Mouse (Mus musculus) kidney, adult 2 months (tissue): ENCODE results near the gene Znrf2.

Experiments used
- CTCF ChIP-seq: fragments of 200-500 bp; conservative IDR thresholded peaks from 2 replicates; pipeline ENCODE4 v1.5.1; 2011; ENCODE audit warnings: low read depth, mild to moderate bottlenecking, control low read depth, low read length, moderate library complexity, mixed read lengths; ENCODE audit not compliant: insufficient read depth, insufficient read length
- POLR2A ChIP-seq: fragments of 200-500 bp; IDR thresholded peaks from one replicate; pipeline ENCODE4 v1.6.1; 2011; ENCODE audit warnings: low read depth, low read length, control low read depth

DNA sequence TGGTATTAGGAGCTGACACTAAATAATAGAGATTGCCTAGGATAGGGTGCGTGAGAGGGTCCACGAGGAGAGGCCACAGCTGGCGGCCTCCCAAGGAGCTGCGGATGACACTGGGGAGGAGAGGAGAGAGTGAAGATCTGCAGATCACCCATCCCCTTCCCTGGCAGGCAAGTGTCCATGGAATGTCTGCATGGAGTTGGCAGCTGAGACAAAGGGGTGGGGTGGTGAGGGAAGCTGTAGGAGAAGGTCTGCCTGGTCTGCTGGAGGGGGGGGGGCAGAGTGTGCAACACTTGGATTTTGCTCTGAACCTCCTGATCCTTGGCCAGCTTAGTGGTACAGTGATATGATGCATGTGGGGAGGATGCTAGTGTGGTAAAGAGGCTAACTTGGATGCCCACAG is 98.3 kb downstream of the Znrf2 start:
- TF ChIP-seq POLR2A = no peak
- no peak for TF ChIP-seq CTCF
